Mouse (Mus musculus) neural tube, embryonic 14.5 days (tissue): Measurements from ENCODE around the gene Ccdc38. TPM values are rescaled to one million over a fixed set of nuclear protein-coding genes. Genes with fewer than 3 reads are reported as not detected.

Experiments
- ATAC-seq: fragments of 200-750 bp; cut with Nextera tagmentation; 2 replicates; pipeline ENCODE4 v1.8.0; 2017; ENCODE audit warnings: low read depth, mild to moderate bottlenecking, moderate TSS enrichment, moderate library complexity
- H3K27ac ChIP-seq: fragments of 300-500 bp; sonication (generic); 2 replicates; pipeline ENCODE4 v1.5.1; 2014; ENCODE audit warnings: low read depth, mild to moderate bottlenecking, control low read depth, low read length, moderate library complexity, mixed read lengths
- H3K27me3 ChIP-seq: fragments of 300-500 bp; sonication (generic); 2 replicates; pipeline ENCODE4 v1.6.1; 2014; ENCODE audit warnings: low read length; ENCODE audit not compliant: control insufficient read depth, insufficient read depth
- H3K36me3 ChIP-seq: fragments of 300-500 bp; sonication (generic); 2 replicates; pipeline ENCODE4 v1.6.1; 2014; ENCODE audit warnings: low read length, mixed read lengths; ENCODE audit not compliant: control insufficient read depth, insufficient read depth
- H3K4me1 ChIP-seq: fragments of 300-500 bp; sonication (generic); 2 replicates; pipeline ENCODE4 v1.6.1; 2014; ENCODE audit warnings: low read length; ENCODE audit not compliant: control insufficient read depth, insufficient read depth
- H3K4me2 ChIP-seq: fragments of 300-500 bp; sonication (generic); 2 replicates; pipeline ENCODE4 v1.6.1; 2014; ENCODE audit warnings: mild to moderate bottlenecking, low read depth, low read length, control low read depth
- H3K4me3 ChIP-seq: fragments of 300-500 bp; sonication (generic); 2 replicates; pipeline ENCODE4 v1.5.1; 2014; ENCODE audit warnings: low read depth, low read length, control low read depth, mixed read lengths
- H3K9ac ChIP-seq: fragments of 300-500 bp; sonication (generic); replicated peaks from 2 replicates; pipeline ENCODE4 v1.6.1; 2014; ENCODE audit warnings: low read depth, mild to moderate bottlenecking, control low read depth, low read length, mixed read lengths
- H3K9me3 ChIP-seq: fragments of 300-500 bp; sonication (generic); 2 replicates; pipeline ENCODE4 v1.6.1; 2016; ENCODE audit warnings: low read length; ENCODE audit not compliant: control insufficient read depth
- WGBS: fragments of 180-500 bp; shearing (Covaris S2); extraction: QIAGEN DNeasy Blood & Tissue Kit; methylation state at CpG from one replicate; pipeline ENCODE4 v1.1.7; 2014; 5-methylcytosine and 5-hydroxymethylcytosine counted together
- polyA plus RNA-seq: library from polyadenylated mRNA; unstranded; fragments of >200 nt; fragmentation: Nextera tagmentation; extraction: Ambion mirVana; gene quantifications from 2 replicates; pipeline ENCODE4 v1.2.1, GENCODE M21; 2014

Ccdc38 gene
- polyA plus RNA-seq, 1 experiment from 2014 or later, result 0.29 TPM

GRCm38 (mm10) chr10:93564518-93565090 lies 24.2 kb downstream of the Ccdc38 start:
- H3K27ac ChIP-seq, result no peak overlapping the region
- no peaks in the 10 kb centered on the region for H3K27me3 ChIP-seq
- H3K9me3 ChIP-seq, result no peaks in the 10 kb centered on the region
- H3K4me1 ChIP-seq, result no peaks in the 10 kb centered on the region
- H3K9ac ChIP-seq, result no peak overlapping the region
- H3K4me3 ChIP-seq, result no peak overlapping the region
- 89% methylated on average over 14 of the region's 14 CpGs for WGBS
- no peak for ATAC-seq
- H3K36me3 ChIP-seq, result no peaks in the 10 kb centered on the region
- H3K4me2 ChIP-seq, result no peak overlapping the region

GRCm38 (mm10) chr10:93567066-93567465 lies 26.6 kb downstream of the Ccdc38 start:
- Histone ChIP-seq H3K4me3 (no peak overlapping the region), H3K36me3 (no peaks in the 10 kb centered on the region), H3K9ac (no peak overlapping the region), H3K4me2 (no peak overlapping the region), H3K27me3 (no peaks in the 10 kb centered on the region), H3K4me1 (no peaks in the 10 kb centered on the region), H3K27ac (no peak overlapping the region), H3K9me3 (no peaks in the 10 kb centered on the region)
- no peak for ATAC-seq
- WGBS, result 87% methylated on average over 10 of the region's 10 CpGs

- Histone ChIP-seq H3K4me1 (no peaks in the 10 kb centered on the region), H3K36me3 (no peaks in the 10 kb centered on the region), H3K4me3 (no peak overlapping the region), H3K9ac (no peak overlapping the region), H3K27ac (no peak overlapping the region), H3K4me2 (no peak overlapping the region), H3K9me3 (no peaks in the 10 kb centered on the region), H3K27me3 (no peaks in the 10 kb centered on the region)
- no peak for ATAC-seq
- 92% methylated on average over 11 of the region's 11 CpGs for WGBS
These were observed 27.6 kb downstream of the Ccdc38 start for GRCm38 (mm10) chr10:93567841-93568566.

GRCm38 (mm10) chr10:93568671-93569070 lies 28.2 kb downstream of the Ccdc38 start:
- Histone ChIP-seq H3K4me3 (no peak overlapping the region), H3K4me1 (no peaks in the 10 kb centered on the region), H3K36me3 (no peaks in the 10 kb centered on the region), H3K27me3 (no peaks in the 10 kb centered on the region), H3K9ac (no peak overlapping the region), H3K9me3 (no peaks in the 10 kb centered on the region), H3K27ac (no peak overlapping the region), H3K4me2 (no peak overlapping the region)
- WGBS, result 93% methylated on average over 6 of the region's 6 CpGs
- no peak for ATAC-seq

GRCm38 (mm10) chr10:93572209-93572608 lies 31.8 kb downstream of the Ccdc38 start:
- H3K9ac ChIP-seq, result no peak overlapping the region
- no peaks in the 10 kb centered on the region for H3K36me3 ChIP-seq
- no peak for ATAC-seq
- no peak overlapping the region for H3K4me3 ChIP-seq
- no peak overlapping the region for H3K27ac ChIP-seq
- H3K9me3 ChIP-seq, result no peaks in the 10 kb centered on the region
- no peak overlapping the region for H3K4me2 ChIP-seq
- no peaks in the 10 kb centered on the region for H3K27me3 ChIP-seq
- no peaks in the 10 kb centered on the region for H3K4me1 ChIP-seq
- WGBS, result 49% methylated on average over 2 of the region's 2 CpGs

GRCm38 (mm10) chr10:93574966-93575365 lies 34.5 kb downstream of the Ccdc38 start:
- no peak overlapping the region for H3K4me2 ChIP-seq
- no peak overlapping the region for H3K27ac ChIP-seq
- no peak overlapping the region for H3K9ac ChIP-seq
- no peaks in the 10 kb centered on the region for H3K36me3 ChIP-seq
- no peak overlapping the region for H3K4me3 ChIP-seq
- H3K9me3 ChIP-seq, result no peaks in the 10 kb centered on the region
- no peak for ATAC-seq
- WGBS, result 66% methylated on average over 4 of the region's 4 CpGs
- no peaks in the 10 kb centered on the region for H3K27me3 ChIP-seq
- no peaks in the 10 kb centered on the region for H3K4me1 ChIP-seq

GRCm38 (mm10) chr10:93575960-93576359 lies 35.5 kb downstream of the Ccdc38 start:
- ATAC-seq, result no peak
- no peak overlapping the region for H3K4me3 ChIP-seq
- no peaks in the 10 kb centered on the region for H3K36me3 ChIP-seq
- no peak overlapping the region for H3K27ac ChIP-seq
- H3K9me3 ChIP-seq, result no peaks in the 10 kb centered on the region
- no peak overlapping the region for H3K9ac ChIP-seq
- WGBS, result 94% methylated on average over 8 of the region's 8 CpGs
- no peaks in the 10 kb centered on the region for H3K4me1 ChIP-seq
- H3K27me3 ChIP-seq, result no peaks in the 10 kb centered on the region
- no peak overlapping the region for H3K4me2 ChIP-seq

- Histone ChIP-seq H3K9me3 (no peaks in the 10 kb centered on the region), H3K27ac (no peak overlapping the region)
- no peak; the same call in 1 of the 2 replicates for ATAC-seq
These were observed 36.9 kb downstream of the Ccdc38 start for GRCm38 (mm10) chr10:93577271-93577886.

GRCm38 (mm10) chr10:93588796-93589195 lies 48.4 kb downstream of the Ccdc38 start:
- WGBS, result under 1% methylated on average over 11 of the region's 11 CpGs
- peaks cover 9% of the 10 kb centered on the region for H3K4me1 ChIP-seq
- ATAC-seq, result 0 out of 2 replicates have a peak, but pooled peaks have one; percentile 16

More at GRCm38 (mm10) chr10:93577271-93577886, 36.9 kb downstream of the Ccdc38 start:
- H3K9ac ChIP-seq, result no peak overlapping the region
- H3K27me3 ChIP-seq, result no peaks in the 10 kb centered on the region
- H3K4me1 ChIP-seq, result no peaks in the 10 kb centered on the region
- WGBS, result 70% methylated on average over 13 of the region's 13 CpGs
- H3K36me3 ChIP-seq, result peaks cover 9% of the 10 kb centered on the region
- H3K4me2 ChIP-seq, result no peak overlapping the region
- no peak overlapping the region for H3K4me3 ChIP-seq

More at GRCm38 (mm10) chr10:93588796-93589195, 48.4 kb downstream of the Ccdc38 start:
- Histone ChIP-seq H3K9ac (peak overlapping the region; percentile 86), H3K36me3 (no peaks in the 10 kb centered on the region; the same call in 1 of the 2 replicates), H3K4me3 (peak overlapping the region; percentile 79), H3K27ac (peak overlapping the region; percentile 83), H3K9me3 (no peaks in the 10 kb centered on the region), H3K27me3 (no peaks in the 10 kb centered on the region; the same call in 1 of the 2 replicates), H3K4me2 (peak overlapping the region; percentile 54)
